Mouse (Mus musculus): ENCODE results near the gene Dpysl5.
"Not testable (repeated sequence)": the region's sequence is repeated elsewhere in the genome, so short reads cannot be mapped to it uniquely, and the experiment has no call there.

Gene Dpysl5

GRCm38 (mm10) chr5:30711147-30712001 lies at the start of gene Dpysl5:
Gene Dpysl5 (plus strand): TSS chr5:30711564.
- peak; percentile 69 for DNase-seq

GRCm38 (mm10) chr5:30665360-30665759 lies 46.0 kb upstream of the Dpysl5 start:
- DNase-seq = no peak

- DNase-seq = peak; percentile 9
Observed at GRCm38 (mm10) chr5:30665968-30666367, 45.4 kb upstream of the Dpysl5 start.

- peak; percentile 85 for DNase-seq
Observed at GRCm38 (mm10) chr5:30666391-30667195, 44.8 kb upstream of the Dpysl5 start, which contains the start of gene Cenpa. Gene Cenpa (plus strand): TSS chr5:30666777.

GRCm38 (mm10) chr5:30667215-30667614 lies 44.1 kb upstream of the Dpysl5 start:
- peak; percentile 13 for DNase-seq

GRCm38 (mm10) chr5:30667686-30668085 lies 43.7 kb upstream of the Dpysl5 start:
- no peak for DNase-seq

- DNase-seq = no peak
Observed at GRCm38 (mm10) chr5:30668637-30669495, 42.5 kb upstream of the Dpysl5 start.

- DNase-seq = no peak
Observed at GRCm38 (mm10) chr5:30669496-30669830, 41.9 kb upstream of the Dpysl5 start.

- DNase-seq = no peak
Observed at GRCm38 (mm10) chr5:30670091-30670490, 41.3 kb upstream of the Dpysl5 start.

- no peak for DNase-seq
Observed at GRCm38 (mm10) chr5:30674001-30674400, 37.4 kb upstream of the Dpysl5 start.

GRCm38 (mm10) chr5:30676800-30677199 lies 34.6 kb upstream of the Dpysl5 start:
- DNase-seq = no peak

GRCm38 (mm10) chr5:30678069-30678468 lies 33.3 kb upstream of the Dpysl5 start:
- not testable (repeated sequence) for DNase-seq

- DNase-seq = no peak
Observed at GRCm38 (mm10) chr5:30678722-30679296, 32.6 kb upstream of the Dpysl5 start.

- no peak for DNase-seq
Observed at GRCm38 (mm10) chr5:30679593-30679992, 31.8 kb upstream of the Dpysl5 start.

GRCm38 (mm10) chr5:30681970-30682369 lies 29.4 kb upstream of the Dpysl5 start:
- DNase-seq = no peak

- peak; percentile 29 for DNase-seq
Observed at GRCm38 (mm10) chr5:30682967-30683600, 28.3 kb upstream of the Dpysl5 start.

GRCm38 (mm10) chr5:30683993-30684392 lies 27.4 kb upstream of the Dpysl5 start:
- no peak for DNase-seq

GRCm38 (mm10) chr5:30686781-30687180 lies 24.6 kb upstream of the Dpysl5 start:
- DNase-seq = peak; percentile 17

GRCm38 (mm10) chr5:30700361-30701000 lies 10.9 kb upstream of the Dpysl5 start:
- DNase-seq = no peak

GRCm38 (mm10) chr5:30701373-30701772 lies 10.0 kb upstream of the Dpysl5 start:
- DNase-seq = not testable (repeated sequence)

- DNase-seq = no peak
Observed at GRCm38 (mm10) chr5:30701866-30702265, 9.5 kb upstream of the Dpysl5 start.
